Mouse (Mus musculus) kidney, postnatal 10 days (tissue): ENCODE data around the gene Micall2.
"Not testable (repeated sequence)": the region's sequence is repeated elsewhere in the genome, so short reads cannot be mapped to it uniquely, and the experiment has no call there.

Experiments used
- DNase-seq: peaks from one replicate; pipeline ENCODE4 v3.0.0; 2021; ENCODE audit warnings: mixed read lengths

The Micall2 gene

GRCm38 (mm10) chr5:139727261-139727660, 8.9 kb downstream of the Micall2 start:
- DNase-seq = no peak

DNA sequence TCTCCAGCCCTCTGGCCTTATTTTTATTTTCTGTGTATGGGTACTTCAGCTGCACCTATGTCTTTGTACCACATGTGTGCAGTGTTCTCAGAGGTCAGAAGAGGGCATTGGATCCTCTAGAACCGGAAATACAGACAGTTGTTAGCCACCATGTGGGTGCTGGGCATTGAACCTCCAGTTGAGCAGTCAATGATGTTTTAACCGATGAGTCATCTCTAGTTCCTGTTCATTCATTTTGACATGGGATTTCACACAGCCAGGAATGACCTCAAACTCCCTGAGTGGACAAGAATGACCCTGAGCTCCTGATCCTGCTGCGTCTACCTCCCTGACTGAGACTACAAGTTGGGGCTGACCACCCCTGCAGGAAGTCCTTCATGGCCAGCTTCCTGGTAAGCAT, 9.9 kb downstream of the Micall2 start:
- no peak for DNase-seq

- peak; percentile 79 for DNase-seq
These were observed 11.6 kb downstream of the Micall2 start for GRCm38 (mm10) chr5:139724336-139725116.

GRCm38 (mm10) chr5:139723113-139723512, 13.0 kb downstream of the Micall2 start:
- peak; percentile 63 for DNase-seq

DNA sequence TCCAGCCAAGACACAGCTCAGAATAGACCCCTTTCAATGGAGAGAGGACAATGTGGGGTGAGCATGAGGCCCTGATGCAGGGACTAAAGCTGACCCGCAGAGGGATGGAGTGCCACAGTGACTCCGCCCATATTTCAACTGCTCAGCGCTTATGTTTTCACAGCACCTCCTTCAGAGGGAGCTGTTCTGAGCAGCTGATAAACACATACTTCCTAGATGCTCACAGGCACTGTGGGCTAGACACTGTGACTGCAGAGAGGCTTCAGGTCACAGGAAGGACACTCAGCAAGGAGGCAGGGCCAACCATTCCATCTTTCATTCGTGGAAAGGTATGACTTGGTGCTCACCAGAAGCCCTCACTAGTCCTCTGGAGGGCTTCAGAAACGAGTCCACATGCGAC, 13.4 kb downstream of the Micall2 start:
- DNase-seq = no peak

- DNase-seq = peak; percentile 18
These were observed 17.2 kb downstream of the Micall2 start for GRCm38 (mm10) chr5:139718949-139719348.

DNA sequence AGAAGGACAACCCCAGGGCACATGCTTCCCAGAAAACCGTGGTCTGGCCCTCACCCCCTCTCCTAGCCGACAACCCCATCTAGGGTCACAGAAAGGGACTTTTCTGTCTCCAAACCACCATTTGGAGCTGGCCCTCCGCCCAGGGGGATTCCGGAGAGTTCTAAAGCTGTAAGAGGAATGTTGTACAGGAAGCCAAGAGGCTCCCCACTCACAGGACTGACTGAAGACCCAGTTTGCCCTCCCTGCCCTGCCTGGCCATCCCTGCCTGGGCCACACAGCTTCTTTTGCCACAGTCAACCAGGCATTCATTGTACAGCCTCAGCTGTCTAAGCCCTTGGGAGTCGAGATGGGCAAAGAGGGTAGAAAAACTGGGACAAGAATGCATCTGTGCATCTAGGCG, 17.6 kb downstream of the Micall2 start:
- DNase-seq = peak; percentile 84

- DNase-seq = peak; percentile 82
These were observed 18.4 kb downstream of the Micall2 start for GRCm38 (mm10) chr5:139717723-139718122.

DNA sequence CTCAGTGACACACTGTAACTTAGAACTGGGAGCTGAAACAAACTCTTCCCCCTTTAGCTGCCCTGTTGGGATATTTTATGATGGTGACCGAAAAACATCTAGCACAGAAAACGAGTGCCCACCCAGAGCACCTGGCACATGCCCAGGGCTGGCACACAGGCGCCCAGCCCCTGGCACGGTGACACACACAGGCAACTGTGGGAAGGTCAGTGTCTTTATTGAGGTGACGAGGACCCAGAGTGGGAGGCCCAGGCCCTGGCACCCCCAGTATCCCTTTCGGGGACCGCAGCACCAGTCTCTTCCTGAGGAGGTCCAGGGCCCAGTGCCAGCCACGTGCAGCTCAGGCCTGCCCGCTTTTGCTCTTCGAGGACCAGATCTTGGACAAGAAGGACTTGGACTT, 29.6 kb downstream of the Micall2 start:
- no peak for DNase-seq

DNA sequence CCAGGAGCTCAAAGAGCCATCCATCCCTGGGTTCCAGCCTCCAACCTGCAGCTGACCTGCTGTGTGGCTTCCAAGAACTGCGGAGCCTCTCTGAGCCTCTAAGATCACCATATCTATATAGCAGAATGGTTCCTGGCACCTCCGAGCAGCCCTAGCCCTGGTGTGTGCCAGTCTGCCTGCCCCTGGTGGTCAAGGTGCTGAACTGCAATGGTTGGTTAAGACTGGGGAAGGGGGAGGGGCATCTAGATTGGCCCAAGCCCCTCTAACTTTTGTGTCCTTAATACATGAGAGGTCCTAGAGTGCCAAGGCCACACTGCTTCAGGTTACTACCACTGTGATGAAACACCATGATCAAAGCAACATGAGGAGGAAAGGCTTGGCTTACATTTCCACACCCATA, 33.2 kb downstream of the Micall2 start:
- DNase-seq = peak; percentile 43

GRCm38 (mm10) chr5:139702236-139702635, 33.9 kb downstream of the Micall2 start:
- DNase-seq = peak; percentile 42

GRCm38 (mm10) chr5:139696954-139697353, 39.2 kb downstream of the Micall2 start:
- DNase-seq = no peak

DNA sequence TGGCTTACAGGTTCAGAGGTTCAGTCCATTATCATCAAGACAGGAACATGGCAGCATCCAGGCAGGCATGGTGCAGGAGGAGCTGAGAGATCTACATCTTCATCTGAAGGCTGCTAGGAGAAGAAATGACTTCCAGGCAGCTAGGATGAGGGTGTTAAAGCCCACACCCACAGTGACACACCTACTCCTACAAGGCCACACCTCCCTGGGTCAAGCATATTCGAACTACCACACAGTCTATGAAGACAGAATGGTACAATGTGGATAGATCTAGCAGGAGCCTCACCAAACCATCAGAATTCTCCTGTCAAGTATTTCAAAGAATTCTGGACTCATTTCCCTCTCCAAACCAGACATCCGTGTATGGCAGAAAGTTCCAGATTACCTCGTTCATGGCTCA, 40.3 kb downstream of the Micall2 start:
- DNase-seq = not testable (repeated sequence)

DNA sequence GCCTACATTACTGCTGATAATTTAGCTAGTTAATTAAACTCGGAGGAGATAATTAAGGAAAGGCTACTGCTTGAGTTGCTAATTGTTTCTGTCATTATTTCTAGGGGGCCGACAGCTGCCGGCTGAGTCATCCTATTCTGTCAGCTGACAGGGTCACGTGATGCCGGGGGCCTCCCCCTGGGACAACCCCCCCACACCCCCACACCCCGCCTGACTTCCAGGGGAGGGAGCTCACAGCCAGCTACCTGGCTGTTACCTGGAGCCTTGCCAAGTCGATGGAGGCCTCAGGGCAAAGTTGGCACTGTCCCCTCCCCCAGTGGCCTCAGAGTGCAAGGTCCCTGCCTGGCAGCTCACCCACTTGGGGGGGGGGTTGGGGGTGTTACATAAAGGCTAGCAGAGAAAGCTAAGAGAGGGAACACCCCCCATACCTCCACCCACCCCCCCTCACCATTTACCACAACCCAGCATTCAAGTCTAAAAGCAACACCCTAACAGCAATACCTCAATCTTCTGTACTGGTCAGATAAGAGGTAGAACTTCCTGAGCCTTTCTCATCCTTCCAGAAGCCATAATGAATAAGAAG, 41.1 kb downstream of the Micall2 start:
- peak; percentile 92 for DNase-seq

GRCm38 (mm10) chr5:139694292-139694988, 41.7 kb downstream of the Micall2 start:
- DNase-seq = no peak

DNA sequence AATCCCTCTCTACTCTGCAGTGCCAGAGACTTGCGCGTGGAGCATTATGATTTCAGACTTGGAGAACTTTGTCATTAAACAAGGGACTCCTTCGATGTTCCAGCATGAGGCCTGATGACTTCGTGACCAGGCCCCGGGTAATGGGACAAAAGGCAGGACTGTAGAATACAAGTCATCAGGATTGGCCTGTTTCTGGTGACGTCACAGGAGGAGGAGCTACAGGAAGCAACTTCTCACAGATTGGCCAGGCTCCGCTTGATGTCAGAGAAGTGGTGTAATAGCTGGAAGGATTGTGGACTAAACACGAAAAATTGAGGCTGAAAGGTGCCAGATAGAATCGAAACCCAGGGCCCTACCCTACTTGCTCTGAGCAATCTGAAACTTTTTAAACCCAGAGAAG, 45.3 kb downstream of the Micall2 start:
- no peak for DNase-seq

DNA sequence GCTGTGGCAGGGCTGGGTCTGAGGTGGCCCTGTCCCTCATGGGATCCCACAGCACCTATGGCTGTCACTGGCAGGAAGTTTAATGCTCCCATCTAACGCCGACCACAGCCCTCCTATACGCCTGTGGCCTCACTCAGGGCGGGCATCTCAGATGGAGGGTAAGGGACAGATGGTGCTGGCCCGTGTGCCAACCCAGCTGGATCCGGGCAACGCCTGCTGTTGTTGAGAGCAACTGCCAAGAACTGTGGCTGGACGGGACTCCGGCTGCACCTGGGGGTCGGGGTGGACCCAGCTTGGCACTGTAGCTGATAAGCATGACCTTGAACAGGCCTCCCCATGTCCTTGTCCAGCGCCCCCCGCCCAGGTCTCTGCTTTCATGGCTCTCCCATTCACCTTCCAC, 47.8 kb downstream of the Micall2 start:
- no peak for DNase-seq

GRCm38 (mm10) chr5:139687646-139688045, 48.5 kb downstream of the Micall2 start:
- peak; percentile 73 for DNase-seq

DNA sequence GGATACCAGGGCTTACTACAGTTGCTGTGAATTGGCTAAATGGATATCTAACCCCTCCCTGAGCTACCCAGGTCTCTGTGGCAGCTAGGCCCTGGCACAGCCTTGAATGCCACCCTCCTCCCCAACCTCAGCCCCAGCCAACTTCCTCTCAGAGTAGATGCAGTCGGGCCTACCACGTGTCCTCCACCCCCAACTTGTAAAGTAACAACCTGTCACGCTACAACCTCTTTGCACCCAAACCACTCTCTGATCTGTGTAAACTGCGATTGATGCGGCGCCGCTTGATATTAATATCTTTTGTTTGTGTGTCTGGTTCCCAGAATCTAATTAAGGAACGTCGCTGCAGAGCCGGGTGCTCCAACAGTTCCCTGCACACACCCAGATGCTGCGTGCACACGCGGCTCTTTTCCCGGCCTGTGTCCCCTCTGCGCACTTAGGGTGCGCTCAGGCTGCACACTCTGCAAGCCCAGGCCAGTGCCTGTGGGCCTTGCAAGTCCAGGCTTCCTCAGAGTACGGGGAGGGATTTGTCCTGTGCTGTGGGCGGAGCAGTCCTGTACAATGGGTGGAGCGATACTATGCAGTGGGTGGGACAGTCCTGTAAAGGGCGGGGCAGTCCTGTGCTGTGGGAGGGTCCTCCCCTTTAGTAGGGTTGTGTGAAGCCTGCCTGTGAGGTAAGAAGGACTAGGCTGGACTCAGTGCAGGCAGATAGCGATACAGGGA, 49.4 kb downstream of the Micall2 start:
- peak; percentile 44 for DNase-seq

GRCm38 (mm10) chr5:139683228-139683627, 52.9 kb downstream of the Micall2 start:
- DNase-seq = no peak

GRCm38 (mm10) chr5:139682631-139682977, 53.5 kb downstream of the Micall2 start:
- DNase-seq = no peak

DNA sequence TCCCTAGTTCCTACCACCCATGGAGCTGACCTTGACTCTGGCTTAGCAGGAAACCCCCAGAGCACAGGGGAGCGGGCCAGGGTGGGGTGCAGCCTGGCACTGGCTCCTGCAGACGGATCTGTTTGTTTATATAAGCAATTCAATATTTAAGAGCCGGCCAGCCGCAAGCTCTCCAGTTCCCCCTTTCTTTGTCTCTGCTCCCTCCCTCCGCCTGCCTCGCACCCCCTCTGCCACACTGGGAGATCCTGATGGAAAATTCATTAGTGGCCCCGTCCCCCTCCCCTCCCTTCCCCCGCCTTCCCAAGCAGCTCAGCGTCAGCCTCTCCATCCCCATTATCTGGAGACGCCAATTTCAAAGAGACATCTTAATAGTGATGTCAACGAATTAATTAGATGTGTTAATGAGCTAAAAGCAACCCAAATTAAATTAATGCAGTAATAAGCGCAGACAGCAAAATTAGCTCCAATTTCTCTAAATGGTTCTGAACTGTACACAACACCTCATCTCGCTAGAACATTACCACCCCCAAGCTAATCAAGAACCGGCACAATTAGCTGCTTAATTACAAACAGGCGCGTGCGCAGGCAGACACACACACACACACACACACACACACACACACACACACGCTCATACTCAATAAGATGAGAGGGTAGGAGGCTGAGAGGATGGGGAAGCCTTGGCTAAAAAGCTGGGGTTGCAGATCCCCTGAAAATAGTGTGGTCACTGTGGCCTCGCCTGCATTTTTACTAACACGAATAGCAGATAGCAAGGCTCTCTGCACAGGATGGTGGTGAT, 54.1 kb downstream of the Micall2 start:
- DNase-seq = no peak

GRCm38 (mm10) chr5:139675707-139675967, 60.5 kb downstream of the Micall2 start:
- no peak for DNase-seq
